Comparison of ENCODE assay signal across 11 mouse cellular contexts in genomic region chr4:34991891-34992865, GRCm38 (mm10).
DNase-seq lines count a peak whose midpoint lies in the region; ATAC-seq and TF ChIP-seq lines count a peak whose summit lies in the region.
"Had no signal": no experiment of that assay in that cellular context is flagged by ENCODE, and none has a peak within 500 bp of the region (broad histone marks: within the 10 kb centered on the region; RNA-seq: fewer than 3 reads in every experiment).

No protein-coding gene starts in this region.

- no peak for DNase-seq in kidney, postnatal 0 days (ENCODE audit: low spot score)
- DNase-seq in kidney, adult 8-10 months: no peak
- no peak for DNase-seq in hindbrain, postnatal 0 days (ENCODE audit: low spot score)
- peak; percentile 20 for DNase-seq in retina, embryonic 14.5 days (ENCODE audit: low spot score)
- no peak for DNase-seq in frontal cortex, adult 2 months (ENCODE audit: extremely low spot score in 1 of 2, low spot score in 1 of 2)
- DNase-seq in heart, adult 11 months: no peak
- DNase-seq in gastrocnemius, postnatal 4 days (ENCODE audit: low spot score in 2 of 2): no peak
- DNase-seq: cerebellum, adult 9-10 months had no signal

- no peak overlapping the region for H3K9ac ChIP-seq in kidney, postnatal 0 days (ENCODE audit: low read depth, low read length)
- H3K9ac ChIP-seq in embryonic facial prominence, embryonic 15.5 days: no peak overlapping the region
- no peak overlapping the region for H3K9ac ChIP-seq in hindbrain, postnatal 0 days (replicated peaks; ENCODE audit: low read length)

- no peak overlapping the region for H3K4me3 ChIP-seq in kidney, postnatal 0 days (replicated peaks; ENCODE audit: low read depth, low read length)
- no peak overlapping the region for H3K4me3 ChIP-seq in embryonic facial prominence, embryonic 15.5 days (replicated peaks)
- H3K4me3 ChIP-seq in hindbrain, postnatal 0 days (ENCODE audit: low read length): no peak overlapping the region
- H3K4me3 ChIP-seq: myocyte had no signal

- H3K27me3 ChIP-seq in kidney, postnatal 0 days (ENCODE audit: insufficient read depth, low read length): no peaks in the 10 kb centered on the region
- peaks cover 4% of the 10 kb centered on the region; the same call in 1 of the 2 replicates for H3K27me3 ChIP-seq in embryonic facial prominence, embryonic 15.5 days
- no peaks in the 10 kb centered on the region for H3K27me3 ChIP-seq in hindbrain, postnatal 0 days (ENCODE audit: insufficient read depth, low read length)

- H3K4me1 ChIP-seq in kidney, postnatal 0 days (replicated peaks; ENCODE audit: insufficient read depth, low read length): no peaks in the 10 kb centered on the region
- H3K4me1 ChIP-seq in embryonic facial prominence, embryonic 15.5 days: peaks cover 32% of the 10 kb centered on the region
- H3K4me1 ChIP-seq in hindbrain, postnatal 0 days (ENCODE audit: insufficient read depth, low read length): peaks cover 16% of the 10 kb centered on the region; the same call in 1 of the 2 replicates

- 73% methylated on average over 22 of the region's 22 CpGs for WGBS in kidney, postnatal 0 days
- 36% methylated on average over 22 of the region's 22 CpGs for WGBS in embryonic facial prominence, embryonic 15.5 days
- WGBS in hindbrain, postnatal 0 days: 42% methylated on average over 22 of the region's 22 CpGs

- H3K36me3 ChIP-seq in kidney, postnatal 0 days (ENCODE audit: insufficient read depth, low read length): no peaks in the 10 kb centered on the region
- H3K36me3 ChIP-seq in embryonic facial prominence, embryonic 15.5 days: no peaks in the 10 kb centered on the region
- H3K36me3 ChIP-seq in hindbrain, postnatal 0 days (ENCODE audit: insufficient read depth, low read length): no peaks in the 10 kb centered on the region

- H3K4me2 ChIP-seq in kidney, postnatal 0 days (ENCODE audit: low read length): 0 out of 2 replicates have a peak overlapping the region, but pooled peaks have one; percentile 36
- H3K4me2 ChIP-seq in embryonic facial prominence, embryonic 15.5 days (replicated peaks): peak overlapping the region; percentile 32
- H3K4me2 ChIP-seq in hindbrain, postnatal 0 days (ENCODE audit: low read depth, low read length): no peak overlapping the region

- no peak for ATAC-seq in kidney, postnatal 0 days (replicated peaks; ENCODE audit: low FRiP score, low read depth)
- no peak for ATAC-seq in embryonic facial prominence, embryonic 15.5 days (ENCODE audit: insufficient number of reproducible peaks, low FRiP score, low TSS enrichment, low read depth)
- peak; percentile 22 for ATAC-seq in hindbrain, postnatal 0 days
- ATAC-seq: inflammation-experienced regulatory T-cells, adult 6 months had no signal

- peak overlapping the region; percentile 19; the same call in 1 of the 2 replicates for H3K27ac ChIP-seq in kidney, postnatal 0 days
- H3K27ac ChIP-seq in embryonic facial prominence, embryonic 15.5 days (replicated peaks): peak overlapping the region; percentile 76
- H3K27ac ChIP-seq in hindbrain, postnatal 0 days: peak overlapping the region; percentile 32; the same call in 1 of the 2 replicates

- TF ChIP-seq CTCF in kidney, postnatal 0 days (IDR thresholded peaks at IDR 0.05; ENCODE audit: low read depth): no peak
- no peak for TF ChIP-seq CTCF in hindbrain, postnatal 0 days (IDR thresholded peaks at IDR 0.05; ENCODE audit: low read depth)

- no peaks in the 10 kb centered on the region for H3K9me3 ChIP-seq in kidney, postnatal 0 days (replicated peaks; ENCODE audit: low read length)
- H3K9me3 ChIP-seq in embryonic facial prominence, embryonic 15.5 days (replicated peaks): no peaks in the 10 kb centered on the region
- no peaks in the 10 kb centered on the region for H3K9me3 ChIP-seq in hindbrain, postnatal 0 days (ENCODE audit: low read length)

Comparison
In these comparisons a context has a peak if more than half of its experiments do, and no peak if none do; other contexts are left out.
1. H3K27ac ChIP-seq: peak in every context shown above with its lines; median percentile 76 in embryonic facial prominence, embryonic 15.5 days; 32 in hindbrain, postnatal 0 days; 19 in kidney, postnatal 0 days.